Mouse (Mus musculus) spleen, adult 2 months (tissue): ENCODE results near the gene B3gat2. TPM values are rescaled to one million over a fixed set of nuclear protein-coding genes. Genes with fewer than 3 reads are reported as not detected.

Experiments used
- DNase-seq, 2 experiments: peaks; one replicate each; pipeline versions ENCODE4 v3.0.0 to v3.0.0-alpha.2; 2012 to 2021; ENCODE audit warnings: low spot score in 2 of 2, low read depth in 1 of 2
- H3K27ac ChIP-seq: fragments of 200-500 bp; 2 replicates; pipeline ENCODE4 v1.5.1; 2012; ENCODE audit warnings: low read length, inconsistent platforms; ENCODE audit not compliant: insufficient read depth
- H3K27me3 ChIP-seq: fragments of 200-500 bp; 2 replicates; pipeline ENCODE4 v1.6.1; 2012; ENCODE audit warnings: mild to moderate bottlenecking, moderate library complexity, low read length, inconsistent platforms; ENCODE audit not compliant: control insufficient read depth, insufficient read depth
- H3K36me3 ChIP-seq: fragments of 200-500 bp; 2 replicates; pipeline ENCODE4 v1.6.1; 2012; ENCODE audit warnings: mild to moderate bottlenecking, low read length, inconsistent platforms; ENCODE audit not compliant: control insufficient read depth, insufficient read depth
- H3K4me1 ChIP-seq: fragments of 200-500 bp; 2 replicates; pipeline ENCODE4 v1.6.1; 2011; ENCODE audit warnings: inconsistent platforms; ENCODE audit not compliant: control insufficient read depth, insufficient read depth, insufficient read length
- H3K4me3 ChIP-seq: fragments of 200-500 bp; 2 replicates; pipeline ENCODE4 v1.5.1; 2011; ENCODE audit warnings: mild to moderate bottlenecking, inconsistent platforms; ENCODE audit not compliant: insufficient read depth, insufficient read length; ENCODE audit errors: extremely low read depth
- CTCF ChIP-seq: fragments of 200-500 bp; IDR thresholded peaks from 2 replicates; pipeline ENCODE4 v1.5.1; 2011; ENCODE audit warnings: mild to moderate bottlenecking, inconsistent platforms; ENCODE audit not compliant: insufficient read depth, insufficient read length, insufficient replicate concordance; ENCODE audit errors: extremely low read depth
- POLR2A ChIP-seq: fragments of 200-500 bp; IDR thresholded peaks from 2 replicates; pipeline ENCODE4 v1.6.1; 2011; ENCODE audit warnings: low read depth, low read length, inconsistent platforms
- WGBS: fragments of 180-500 bp; shearing (Covaris S2); methylation state at CpG from one replicate; pipeline ENCODE4 v1.1.7; 2018; 5-methylcytosine and 5-hydroxymethylcytosine counted together
- polyA plus RNA-seq: library from polyadenylated mRNA; depleted of rRNA; stranded (reverse); fragments of >200 nt; gene quantifications from 2 replicates; pipeline ENCODE4 v1.2.3, GENCODE M21; 2012

B3gat2 gene
- polyA plus RNA-seq, 1 experiment = not detected

DNA sequence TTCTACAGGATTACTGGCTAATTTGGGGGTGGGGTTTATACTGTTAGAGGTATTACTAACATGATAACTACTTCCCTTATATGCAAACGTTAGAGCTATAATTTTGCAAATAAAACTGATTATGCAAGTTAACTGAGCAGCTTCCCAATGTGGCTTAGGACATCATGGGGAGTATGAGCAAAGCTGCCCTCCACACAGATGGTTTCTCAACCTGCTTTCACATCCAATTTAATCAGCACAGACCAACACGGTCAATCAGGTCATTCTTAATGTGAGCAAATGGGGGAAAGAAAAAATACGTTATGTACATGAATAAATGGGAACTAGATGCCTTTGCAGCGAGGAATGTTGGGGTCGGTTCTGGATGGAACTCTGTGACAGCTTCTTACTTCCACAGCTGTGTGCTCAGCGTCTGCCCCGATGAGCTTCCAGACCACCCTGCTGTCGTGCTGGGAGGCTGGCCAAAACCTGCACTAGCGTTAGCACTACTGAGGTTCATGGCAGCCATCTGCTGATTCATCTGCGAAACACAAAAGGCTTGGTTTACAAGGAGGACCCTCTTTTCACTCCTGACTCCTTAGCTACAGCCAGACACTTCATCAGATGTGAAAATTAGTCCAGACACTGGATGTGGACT, 84.6 kb downstream of the B3gat2 start:
- Histone ChIP-seq H3K36me3 (peaks cover 20% of the 10 kb centered on the region), H3K4me3 (no peak overlapping the region), H3K27me3 (no peaks in the 10 kb centered on the region), H3K27ac (no peak overlapping the region), H3K4me1 (no peaks in the 10 kb centered on the region)
- TF ChIP-seq CTCF = no peak
- TF ChIP-seq POLR2A = no peak
- WGBS = 94% methylated on average over 10 of the region's 10 CpGs
- no peak for DNase-seq

DNA sequence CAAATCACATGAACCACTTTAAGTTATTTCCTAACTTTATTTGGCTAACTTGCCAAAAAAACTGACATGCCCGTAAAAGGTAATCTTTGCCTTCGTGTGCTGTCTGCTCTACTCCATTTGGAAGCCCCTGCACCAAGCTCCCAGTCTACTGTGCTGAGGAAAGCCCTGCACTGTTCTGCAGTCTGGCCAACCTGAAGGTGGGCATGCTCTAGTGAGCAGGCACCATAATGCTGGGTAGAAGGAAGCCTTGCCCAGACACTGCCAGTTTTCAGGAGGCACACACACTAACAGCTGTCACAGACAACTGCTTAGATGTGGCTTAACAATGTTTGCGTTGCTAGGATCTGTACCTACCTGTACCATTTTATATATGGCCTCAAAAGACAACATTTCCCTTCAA, 94.1 kb downstream of the B3gat2 start:
- Histone ChIP-seq H3K4me3 (no peak overlapping the region), H3K27me3 (no peaks in the 10 kb centered on the region), H3K27ac (no peak overlapping the region), H3K4me1 (no peaks in the 10 kb centered on the region), H3K36me3 (peaks cover 21% of the 10 kb centered on the region)
- no peak for DNase-seq
- 96% methylated on average over 3 of the region's 3 CpGs for WGBS
- TF ChIP-seq POLR2A (no peak), CTCF (no peak)

DNA sequence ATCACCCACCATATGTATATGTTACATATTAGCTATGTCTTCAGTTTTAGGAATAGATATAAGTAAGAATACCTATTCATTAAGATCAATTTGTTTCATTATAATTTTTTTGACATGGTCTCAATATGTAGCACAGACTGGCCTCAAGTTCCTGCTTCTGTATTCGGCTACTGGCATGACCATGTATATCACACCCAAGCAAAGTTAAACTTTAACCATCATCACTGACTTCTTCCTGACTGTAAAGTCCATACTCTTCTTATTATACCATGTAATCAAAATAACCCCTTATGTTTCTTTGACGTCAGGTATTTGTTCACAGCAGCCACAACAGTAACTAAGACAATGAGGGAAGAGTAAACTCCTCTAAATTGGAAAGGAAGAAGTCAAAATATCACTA, 99.4 kb downstream of the B3gat2 start:
- 96% methylated on average over 2 of the region's 2 CpGs for WGBS
- Histone ChIP-seq H3K27ac (no peak overlapping the region), H3K4me1 (no peaks in the 10 kb centered on the region), H3K4me3 (no peak overlapping the region), H3K36me3 (peaks cover 14% of the 10 kb centered on the region), H3K27me3 (no peaks in the 10 kb centered on the region)
- no peak for DNase-seq
- no peak for TF ChIP-seq POLR2A
- TF ChIP-seq CTCF = no peak

DNA sequence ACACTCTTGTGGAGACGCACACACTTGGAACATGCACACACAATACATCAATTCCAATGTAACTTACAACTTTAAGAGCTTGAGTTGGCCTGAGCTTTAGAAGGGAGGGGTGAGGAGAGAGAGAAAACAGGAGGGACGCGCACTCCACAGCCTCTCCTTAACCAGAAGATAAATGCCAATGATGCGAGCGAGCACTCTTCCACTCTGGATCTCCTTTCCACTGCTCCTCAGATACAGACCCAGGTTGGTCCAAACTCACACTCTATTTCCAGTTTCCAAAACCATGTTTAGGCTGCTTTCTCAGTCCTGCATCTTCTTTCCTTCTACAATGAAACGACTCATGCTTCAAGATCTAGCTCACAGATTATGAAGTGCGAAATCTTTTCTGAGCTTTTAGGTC, 104.0 kb downstream of the B3gat2 start:
- WGBS = 96% methylated on average over 7 of the region's 7 CpGs
- Histone ChIP-seq H3K36me3 (peaks cover 2% of the 10 kb centered on the region; the same call in 1 of the 2 replicates), H3K27me3 (no peaks in the 10 kb centered on the region), H3K4me3 (no peak overlapping the region), H3K4me1 (no peaks in the 10 kb centered on the region), H3K27ac (no peak overlapping the region)
- DNase-seq = no peak
- TF ChIP-seq CTCF (no peak), POLR2A (no peak)

DNA sequence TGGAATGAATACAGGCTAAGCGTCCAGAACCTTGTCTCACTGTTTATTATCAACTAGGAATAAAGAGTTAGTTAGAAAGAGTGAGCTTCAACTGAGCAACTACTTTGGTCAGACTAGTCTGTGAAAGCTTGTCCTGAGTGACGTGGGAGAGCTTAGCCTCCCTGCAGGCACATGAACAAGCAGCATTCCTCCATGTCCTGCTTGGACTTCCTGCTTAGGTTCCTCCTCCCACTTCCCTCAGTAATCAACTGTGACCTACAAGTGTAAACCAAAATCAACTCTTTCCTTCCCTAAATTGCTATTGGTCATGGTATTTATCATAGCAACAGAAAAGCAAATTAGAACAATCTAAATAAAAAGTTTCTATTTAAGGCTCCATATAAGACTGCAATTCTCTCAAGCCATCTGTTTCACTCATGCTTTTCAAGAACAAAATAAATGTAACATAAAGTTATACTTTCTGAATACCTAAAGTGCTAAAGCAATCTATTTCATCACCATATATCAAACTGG, 105.9 kb downstream of the B3gat2 start:
- no peaks in the 10 kb centered on the region for H3K27me3 ChIP-seq
- no peak for DNase-seq
- no peaks in the 10 kb centered on the region for H3K4me1 ChIP-seq
- H3K4me3 ChIP-seq = no peak overlapping the region
- H3K27ac ChIP-seq = no peak overlapping the region
- WGBS = 77% methylated on average over 2 of the region's 2 CpGs
- TF ChIP-seq POLR2A (no peak), CTCF (no peak)
- H3K36me3 ChIP-seq = peaks cover 2% of the 10 kb centered on the region; the same call in 1 of the 2 replicates

DNA sequence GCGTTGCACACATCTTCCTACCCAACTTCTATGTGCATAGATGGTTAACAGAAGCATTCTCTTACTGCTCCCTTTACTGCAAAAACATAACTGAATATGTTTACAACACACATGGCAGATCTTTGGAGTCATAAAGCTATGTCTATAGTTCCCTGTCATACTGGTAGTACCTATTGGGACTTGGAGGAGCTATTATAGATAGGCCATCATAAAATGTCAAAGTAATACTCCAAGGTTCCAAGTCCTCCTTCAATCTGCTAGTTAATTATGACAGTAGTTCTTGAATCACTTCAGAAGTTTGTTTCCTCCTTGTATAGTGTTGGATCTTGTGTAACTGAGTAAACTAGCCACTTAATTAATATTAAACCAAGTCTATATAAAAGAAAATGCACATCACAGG, 110.6 kb downstream of the B3gat2 start:
- Histone ChIP-seq H3K27ac (no peak overlapping the region), H3K27me3 (no peaks in the 10 kb centered on the region), H3K36me3 (peaks cover 2% of the 10 kb centered on the region), H3K4me1 (no peaks in the 10 kb centered on the region), H3K4me3 (no peak overlapping the region)
- no peak for TF ChIP-seq CTCF
- TF ChIP-seq POLR2A = no peak
- DNase-seq = no peak
- WGBS = 100% methylated on average over 1 of the region's 1 CpGs

DNA sequence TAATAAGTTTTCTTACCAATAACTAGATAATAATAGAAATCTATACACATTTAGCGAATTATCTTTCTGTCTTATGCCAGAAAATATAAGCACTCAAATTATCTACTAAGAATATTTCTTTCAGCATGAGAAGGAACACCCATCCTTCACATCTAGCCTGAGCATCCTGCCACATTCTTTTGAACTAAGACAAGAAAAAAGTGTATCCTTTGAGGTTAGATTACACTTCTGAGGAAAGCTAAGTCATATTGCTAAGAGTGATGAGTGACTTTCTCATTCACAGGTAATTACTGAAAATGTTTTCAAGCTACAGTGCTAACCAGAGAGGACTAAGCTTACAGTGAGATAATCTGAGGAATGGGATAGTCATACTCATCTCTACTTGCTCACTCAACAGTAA, 121.1 kb downstream of the B3gat2 start:
- Histone ChIP-seq H3K4me3 (no peak overlapping the region), H3K27me3 (no peaks in the 10 kb centered on the region), H3K4me1 (no peaks in the 10 kb centered on the region), H3K36me3 (no peaks in the 10 kb centered on the region), H3K27ac (no peak overlapping the region)
- WGBS = 84% methylated on average over 1 of the region's 1 CpGs
- TF ChIP-seq POLR2A (no peak), CTCF (no peak)
- no peak for DNase-seq
